In genomic region chr10:126961757-126962156, GRCm38 (mm10) we compare ENCODE assay signal across 9 mouse cellular contexts. TPM values are rescaled to one million over a fixed set of nuclear protein-coding genes. Genes with fewer than 3 reads are reported as not detected.
DNase-seq lines count a peak whose midpoint lies in the region; ATAC-seq and TF ChIP-seq lines count a peak whose summit lies in the region.
"Had no signal": no experiment of that assay in that cellular context is flagged by ENCODE, and none has a peak within 500 bp of the region (broad histone marks: within the 10 kb centered on the region; RNA-seq: fewer than 3 reads in every experiment).

No protein-coding gene starts in this region.

- H3K36me3 ChIP-seq in kidney, adult 2 months (ENCODE audit: control insufficient read depth, insufficient read depth, low read length) = no peaks in the 10 kb centered on the region
- no peaks in the 10 kb centered on the region for H3K36me3 ChIP-seq in forebrain, embryonic 16.5 days (ENCODE audit: control insufficient read depth, insufficient read depth)
- H3K36me3 ChIP-seq in hindbrain, postnatal 0 days (ENCODE audit: insufficient read depth, low read length) = no peaks in the 10 kb centered on the region
- H3K36me3 ChIP-seq in liver, embryonic 16.5 days (ENCODE audit: control insufficient read depth, insufficient read depth) = no peaks in the 10 kb centered on the region

- H3K9me3 ChIP-seq in forebrain, embryonic 16.5 days (ENCODE audit: control insufficient read depth, low read length) = no peaks in the 10 kb centered on the region
- H3K9me3 ChIP-seq in hindbrain, postnatal 0 days (ENCODE audit: low read length) = no peaks in the 10 kb centered on the region
- no peaks in the 10 kb centered on the region; the same call in 1 of the 2 replicates for H3K9me3 ChIP-seq in liver, embryonic 16.5 days (replicated peaks; ENCODE audit: control insufficient read depth, low read length)

- H3K4me3 ChIP-seq in kidney, adult 2 months (ENCODE audit: insufficient read depth, low read depth, low read length) = no peak overlapping the region
- H3K4me3 ChIP-seq in forebrain, embryonic 16.5 days (replicated peaks; ENCODE audit: low read length) = no peak overlapping the region
- H3K4me3 ChIP-seq in hindbrain, postnatal 0 days (ENCODE audit: low read length) = no peak overlapping the region
- no peak overlapping the region for H3K4me3 ChIP-seq in liver, embryonic 16.5 days (ENCODE audit: low read depth, low read length)
- H3K4me3 ChIP-seq: erythroblast, embryonic 14.5 days had no signal

- no peak for TF ChIP-seq CTCF in kidney, adult 2 months (conservative IDR thresholded peaks at IDR 0.05; ENCODE audit: insufficient read depth, insufficient read length, low read depth, low read length)
- no peak for TF ChIP-seq CTCF in brain, embryonic 14.5 days (IDR thresholded peaks at IDR 0.05; ENCODE audit: borderline replicate concordance, extremely low read depth, insufficient read depth, insufficient read length)
- TF ChIP-seq CTCF in hindbrain, postnatal 0 days (IDR thresholded peaks at IDR 0.05; ENCODE audit: low read depth) = no peak

- no peak overlapping the region for H3K4me2 ChIP-seq in forebrain, embryonic 16.5 days (ENCODE audit: low read length)
- H3K4me2 ChIP-seq in hindbrain, postnatal 0 days (ENCODE audit: low read depth, low read length) = peak overlapping the region; percentile 29
- 0 out of 2 replicates have a peak overlapping the region, but pooled peaks have one; percentile 15 for H3K4me2 ChIP-seq in liver, embryonic 16.5 days (ENCODE audit: low read depth, low read length)

- peaks cover 22% of the 10 kb centered on the region for H3K4me1 ChIP-seq in kidney, adult 2 months (ENCODE audit: control insufficient read depth, insufficient read depth, low read length)
- H3K4me1 ChIP-seq in forebrain, embryonic 16.5 days (replicated peaks; ENCODE audit: control insufficient read depth, insufficient read depth, low read length) = peaks cover 23% of the 10 kb centered on the region
- 0 out of 2 replicates have a peak, but pooled peaks cover 5% of the 10 kb centered on the region for H3K4me1 ChIP-seq in hindbrain, postnatal 0 days (ENCODE audit: insufficient read depth, low read length)
- peaks cover 21% of the 10 kb centered on the region for H3K4me1 ChIP-seq in liver, embryonic 16.5 days (ENCODE audit: control insufficient read depth, low read depth, low read length)

- peak; percentile 38 for DNase-seq in kidney, adult 2 months
- DNase-seq in kidney, adult 8-10 months = no peak
- peak; percentile 84 for DNase-seq in brain, embryonic 14.5 days (ENCODE audit: low read depth)
- DNase-seq in hindbrain, postnatal 0 days (ENCODE audit: low spot score) = peak; percentile 80
- DNase-seq in frontal cortex, postnatal 36 days (ENCODE audit: low spot score in 2 of 2) = no peak

- H3K27me3 ChIP-seq in kidney, adult 2 months (replicated peaks; ENCODE audit: control insufficient read depth, insufficient read depth, low read length) = no peaks in the 10 kb centered on the region
- H3K27me3 ChIP-seq in forebrain, embryonic 16.5 days (replicated peaks; ENCODE audit: control insufficient read depth, insufficient read depth, low read length) = no peaks in the 10 kb centered on the region
- peaks cover 7% of the 10 kb centered on the region; the same call in 1 of the 2 replicates for H3K27me3 ChIP-seq in hindbrain, postnatal 0 days (ENCODE audit: insufficient read depth, low read length)
- no peaks in the 10 kb centered on the region for H3K27me3 ChIP-seq in liver, embryonic 16.5 days (ENCODE audit: control insufficient read depth, insufficient read depth, low read depth, low read length)

- peak; percentile 16 for ATAC-seq in forebrain, embryonic 16.5 days
- peak; percentile 31 for ATAC-seq in hindbrain, postnatal 0 days
- ATAC-seq in liver, embryonic 16.5 days (ENCODE audit: low read depth) = no peak
- no peak for ATAC-seq in erythroblast, adult 5-6 weeks (replicated peaks; ENCODE audit: low FRiP score, poor library complexity, severe bottlenecking)

- H3K27ac ChIP-seq in kidney, adult 2 months (ENCODE audit: insufficient read depth, low read depth, low read length) = peak overlapping the region; percentile 7
- peak overlapping the region; percentile 91 for H3K27ac ChIP-seq in forebrain, embryonic 16.5 days (ENCODE audit: low read length)
- peak overlapping the region; percentile 63 for H3K27ac ChIP-seq in hindbrain, postnatal 0 days
- peak overlapping the region; percentile 26 for H3K27ac ChIP-seq in liver, embryonic 16.5 days (ENCODE audit: low read length)

- no peak for TF ChIP-seq POLR2A in kidney, adult 2 months (IDR thresholded peaks at IDR 0.05; ENCODE audit: low read depth, low read length)
- no peak for TF ChIP-seq POLR2A in brain, embryonic 14.5 days (IDR thresholded peaks at IDR 0.05; ENCODE audit: borderline replicate concordance, extremely low read depth, insufficient read depth, insufficient read length, poor library complexity, severe bottlenecking)

- WGBS in kidney, adult 2 months = 62% methylated on average over 10 of the region's 10 CpGs
- WGBS in forebrain, embryonic 16.5 days = 51% methylated on average over 10 of the region's 10 CpGs
- WGBS in hindbrain, postnatal 0 days = 41% methylated on average over 10 of the region's 10 CpGs
- WGBS in liver, embryonic 16.5 days (ENCODE audit: insufficient replicate concordance) = 63% methylated on average over 10 of the region's 10 CpGs

- no peak overlapping the region for H3K9ac ChIP-seq in forebrain, embryonic 16.5 days (replicated peaks; ENCODE audit: low read depth, low read length)
- no peak overlapping the region for H3K9ac ChIP-seq in hindbrain, postnatal 0 days (replicated peaks; ENCODE audit: low read length)
- H3K9ac ChIP-seq in liver, embryonic 16.5 days (ENCODE audit: low read depth, low read length) = no peak overlapping the region

RNA-seq across cellular contexts. Expression of gene Ctdsp2, which starts 16.8 kb away (rescaled TPM):
- 118 and 126 TPM in 2 replicates for polyA plus RNA-seq in kidney, adult 2 months (2012; rRNA removed)
- polyA plus RNA-seq in brain, embryonic 14.5 days (2012; rRNA removed) = 73.2 and 79.8 TPM in 2 replicates
- polyA plus RNA-seq in forebrain, embryonic 16.5 days (2015; fragmentation: Nextera tagmentation; extraction: Ambion mirVana) = 22.9 and 27.6 TPM in 2 replicates
- total RNA-seq in hindbrain, postnatal 0 days (2014; rRNA removed) = 64.5 and 64.7 TPM in 2 replicates
- 15.0 and 16.7 TPM in 2 replicates for polyA plus RNA-seq in hindbrain, postnatal 0 days (2015; fragmentation: Nextera tagmentation; extraction: Ambion mirVana)
- polyA plus RNA-seq in liver, embryonic 16.5 days (2015; fragmentation: Nextera tagmentation; extraction: Ambion mirVana) = 11.1 and 12.2 TPM in 2 replicates
- 19.6 and 29.3 TPM in 2 replicates for total RNA-seq in erythroblast, adult 5-6 weeks (2015; ENCODE audit: low replicate concordance)
- 16.5 and 20.9 TPM in 2 replicates for total RNA-seq in erythroblast, adult 5-6 weeks (2017; ENCODE audit: low replicate concordance)

RNA-seq across cellular contexts. Expression of gene Avil, which starts 38.8 kb away (rescaled TPM):
- polyA plus RNA-seq in kidney, adult 2 months (2012; rRNA removed) = 0.14 and 0.19 TPM in 2 replicates
- polyA plus RNA-seq in brain, embryonic 14.5 days (2012; rRNA removed) = 0.28 and 1.7 TPM in 2 replicates
- 0.15 and 0.40 TPM in 2 replicates for polyA plus RNA-seq in forebrain, embryonic 16.5 days (2015; fragmentation: Nextera tagmentation; extraction: Ambion mirVana)
- total RNA-seq in hindbrain, postnatal 0 days (2014; rRNA removed) = 0.52 and 1.3 TPM in 2 replicates
- 0.98 and 1.4 TPM in 2 replicates for polyA plus RNA-seq in hindbrain, postnatal 0 days (2015; fragmentation: Nextera tagmentation; extraction: Ambion mirVana)
- polyA plus RNA-seq in liver, embryonic 16.5 days (2015; fragmentation: Nextera tagmentation; extraction: Ambion mirVana) = 0.09 TPM in 1 of 2 replicates, not detected in the other
- total RNA-seq in erythroblast, adult 5-6 weeks (2015; ENCODE audit: low replicate concordance) = not detected in 2 replicates
- total RNA-seq in erythroblast, adult 5-6 weeks (2017; ENCODE audit: low replicate concordance) = not detected in 2 replicates

Comparison
In these comparisons a context has a peak if more than half of its experiments do, and no peak if none do; other contexts are left out.
1. DNase-seq: peak in kidney, adult 2 months (single experiment), brain, embryonic 14.5 days (single experiment) and hindbrain, postnatal 0 days (single experiment); none in kidney, adult 8-10 months (0 of 2) and frontal cortex, postnatal 36 days (0 of 2).
2. H3K27ac ChIP-seq: peak in every context shown above with its lines; median percentile 91 in forebrain, embryonic 16.5 days; 63 in hindbrain, postnatal 0 days; 26 in liver, embryonic 16.5 days; 7 in kidney, adult 2 months.
3. ATAC-seq: peak in forebrain, embryonic 16.5 days (single experiment) and hindbrain, postnatal 0 days (single experiment); none in liver, embryonic 16.5 days (single experiment) and erythroblast, adult 5-6 weeks (single experiment).